Mouse (Mus musculus): ENCODE results near the gene 1810009A15Rik.
"Not testable (repeated sequence)": the region's sequence is repeated elsewhere in the genome, so short reads cannot be mapped to it uniquely, and the experiment has no call there.

1810009A15Rik gene

GRCm38 (mm10) chr19:8888511-8889385 lies at the start of gene 1810009A15Rik, which contains the start of gene Gm49416:
TSS of gene 1810009A15Rik (plus strand) at chr19:8888853.
TSS of gene Gm49416 (plus strand) at chr19:8888926.
- DNase-seq (ENCODE audit: low read depth, low spot score), result peak; percentile 97

GRCm38 (mm10) chr19:8839103-8839907 lies 49.3 kb upstream of the 1810009A15Rik start, which contains the start of gene Gng3:
TSS of gene Gng3 (minus strand) at chr19:8839194.
- peak; percentile 69 for DNase-seq (ENCODE audit: low read depth, low spot score)

DNA sequence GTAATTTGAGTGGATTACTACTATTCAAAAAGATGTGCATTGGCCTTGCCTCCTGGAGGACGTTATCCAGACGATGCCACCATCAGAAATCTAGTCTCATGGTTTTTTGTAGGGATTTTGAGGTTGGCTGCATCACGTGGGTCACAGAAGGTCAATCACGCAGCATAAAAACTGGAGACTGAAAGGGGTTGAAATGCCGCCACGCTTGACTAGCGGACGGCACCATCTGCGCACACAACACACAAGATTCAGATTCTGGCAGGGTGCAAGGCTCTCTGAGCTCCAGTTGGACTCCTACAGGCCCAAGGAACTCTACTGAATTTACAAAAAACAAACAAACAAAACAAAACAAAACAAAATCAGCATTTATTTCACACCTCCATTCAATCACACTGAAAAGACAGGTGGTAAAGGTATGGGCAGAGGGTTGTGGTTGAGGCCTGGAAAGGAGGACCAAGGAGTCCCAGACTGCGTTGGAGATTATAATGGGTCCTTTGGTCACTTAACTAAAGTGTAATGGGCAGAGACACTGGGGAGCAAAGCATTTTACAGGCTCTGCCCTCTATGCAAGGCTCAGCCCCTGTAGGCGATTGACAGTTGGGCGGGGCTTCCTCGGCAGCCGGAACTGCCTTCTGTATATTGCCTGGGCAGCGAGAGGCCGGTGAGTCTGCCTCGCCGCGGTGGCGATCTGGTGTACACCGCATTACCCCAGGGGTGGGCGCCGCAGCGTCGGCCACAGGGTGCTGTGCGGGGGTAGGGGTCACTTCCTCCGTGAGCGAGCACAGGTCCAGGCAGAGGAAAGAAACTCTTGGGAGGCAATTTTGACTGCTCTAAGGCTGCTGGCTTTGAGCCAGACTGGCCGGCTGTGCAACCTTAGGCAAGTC lies 48.5 kb upstream of the 1810009A15Rik start:
- DNase-seq (ENCODE audit: low read depth, low spot score), result peak; percentile 62

- DNase-seq (ENCODE audit: low read depth, low spot score), result no peak
Observed at GRCm38 (mm10) chr19:8841012-8841411, 47.6 kb upstream of the 1810009A15Rik start.

DNA sequence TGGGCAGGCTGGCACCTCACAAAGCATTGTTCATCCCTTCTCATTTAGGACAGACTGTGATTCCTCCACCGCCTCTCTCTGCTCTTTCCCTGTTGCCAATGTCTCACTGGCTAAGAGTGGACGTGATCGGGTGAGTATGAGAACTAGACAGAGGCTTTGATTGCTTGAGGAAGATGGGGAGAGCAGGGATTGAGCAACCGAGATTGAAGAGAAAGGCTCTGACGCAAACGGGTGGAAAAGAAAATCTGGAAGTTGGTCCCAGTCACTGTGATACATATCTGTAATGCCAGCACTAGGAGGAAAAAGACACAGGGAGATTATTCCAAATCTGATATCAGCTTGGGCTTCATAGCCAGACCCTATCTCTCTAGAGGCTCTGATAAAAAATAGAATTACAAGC lies 45.7 kb upstream of the 1810009A15Rik start:
- DNase-seq (ENCODE audit: low read depth, low spot score), result no peak

- DNase-seq (ENCODE audit: low read depth, low spot score), result peak; percentile 79
Observed at GRCm38 (mm10) chr19:8844371-8845129, 44.1 kb upstream of the 1810009A15Rik start.

- DNase-seq (ENCODE audit: low read depth, low spot score), result no peak
Observed at GRCm38 (mm10) chr19:8848356-8848755, 40.3 kb upstream of the 1810009A15Rik start.

- peak; percentile 66 for DNase-seq (ENCODE audit: low read depth, low spot score)
Observed at GRCm38 (mm10) chr19:8850402-8850901, 38.2 kb upstream of the 1810009A15Rik start, which contains the start of gene Lrrn4cl. TSS of gene Lrrn4cl (plus strand) at chr19:8850768.

- no peak for DNase-seq (ENCODE audit: low read depth, low spot score)
Observed at GRCm38 (mm10) chr19:8851639-8852038, 37.0 kb upstream of the 1810009A15Rik start.

- DNase-seq (ENCODE audit: low read depth, low spot score), result no peak
Observed at GRCm38 (mm10) chr19:8852236-8852928, 36.3 kb upstream of the 1810009A15Rik start.

- DNase-seq (ENCODE audit: low read depth, low spot score), result no peak
Observed at GRCm38 (mm10) chr19:8853117-8853516, 35.5 kb upstream of the 1810009A15Rik start.

GRCm38 (mm10) chr19:8857689-8858088 lies 31.0 kb upstream of the 1810009A15Rik start:
- DNase-seq (ENCODE audit: low read depth, low spot score), result no peak

DNA sequence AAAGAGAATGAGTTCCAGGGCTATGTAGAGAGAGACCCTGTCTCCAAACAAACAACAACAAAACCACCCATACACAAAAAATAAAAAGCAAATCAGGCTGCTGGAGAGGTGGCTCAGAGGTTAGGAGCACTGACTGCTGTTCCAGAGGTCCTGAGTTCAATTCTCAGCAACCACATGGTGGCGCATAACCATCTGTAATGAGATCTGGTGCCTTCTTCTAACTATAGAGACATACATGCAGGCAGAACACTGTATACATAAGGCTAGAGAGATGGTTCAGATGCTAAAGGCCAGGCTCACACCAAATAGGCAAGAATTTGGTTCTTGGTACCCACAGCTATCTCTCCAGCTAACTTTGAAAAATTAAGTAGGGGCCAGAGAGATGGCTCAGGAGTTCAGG lies 29.6 kb upstream of the 1810009A15Rik start:
- no peak for DNase-seq (ENCODE audit: low read depth, low spot score)

GRCm38 (mm10) chr19:8864265-8864664 lies 24.4 kb upstream of the 1810009A15Rik start:
- no peak for DNase-seq (ENCODE audit: low read depth, low spot score)

DNA sequence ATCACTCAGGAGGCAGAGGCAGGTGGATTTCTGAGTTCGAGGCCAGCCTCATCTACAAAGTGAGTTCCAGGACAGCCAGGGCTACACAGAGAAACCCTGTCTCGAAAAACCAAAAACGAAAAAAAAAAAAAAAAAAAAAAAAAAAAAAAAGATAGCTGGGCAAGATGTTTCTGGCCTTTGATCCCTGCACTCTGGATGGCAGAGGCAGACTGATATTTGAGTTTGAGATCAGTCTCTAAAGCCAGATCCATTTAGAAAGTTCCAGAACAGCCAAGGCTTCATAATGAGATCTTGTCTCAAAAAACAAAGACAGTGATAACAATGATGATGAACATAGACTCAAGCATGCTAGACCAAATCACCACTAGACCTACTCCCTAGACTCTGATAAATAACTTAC lies 18.3 kb upstream of the 1810009A15Rik start:
- DNase-seq (ENCODE audit: low read depth, low spot score), result not testable (repeated sequence)

- no peak for DNase-seq (ENCODE audit: low read depth, low spot score)
Observed at GRCm38 (mm10) chr19:8870838-8871237, 17.8 kb upstream of the 1810009A15Rik start.

GRCm38 (mm10) chr19:8871267-8872186 lies 17.1 kb upstream of the 1810009A15Rik start, which contains the start of gene Ubxn1:
TSS of gene Ubxn1 (plus strand) at chr19:8871496.
- DNase-seq (ENCODE audit: low read depth, low spot score), result peak; percentile 96

- DNase-seq (ENCODE audit: low read depth, low spot score), result no peak
Observed at GRCm38 (mm10) chr19:8872266-8872840, 16.3 kb upstream of the 1810009A15Rik start.
